Comparison of ENCODE assay signal across 8 mouse cellular contexts in genomic region chr8:79374410-79374809, GRCm38 (mm10). TPM values are rescaled to one million over a fixed set of nuclear protein-coding genes. Genes with fewer than 3 reads are reported as not detected.
DNase-seq lines count a peak whose midpoint lies in the region; ATAC-seq and TF ChIP-seq lines count a peak whose summit lies in the region.

No protein-coding gene starts in this region.

- no peak overlapping the region for H3K9ac ChIP-seq in limb, embryonic 15.5 days

- H3K9me3 ChIP-seq in limb, embryonic 15.5 days: no peaks in the 10 kb centered on the region

- ATAC-seq in limb, embryonic 15.5 days (ENCODE audit: insufficient number of reproducible peaks, low FRiP score, low TSS enrichment, low read depth): no peak

- peaks cover 21% of the 10 kb centered on the region for H3K4me1 ChIP-seq in kidney, adult 2 months (ENCODE audit: control insufficient read depth, insufficient read depth, low read length)
- H3K4me1 ChIP-seq in limb, embryonic 15.5 days: peaks cover 60% of the 10 kb centered on the region

- H3K4me3 ChIP-seq in kidney, adult 2 months (ENCODE audit: insufficient read depth, low read depth, low read length): no peak overlapping the region
- no peak overlapping the region for H3K4me3 ChIP-seq in limb, embryonic 15.5 days

- no peaks in the 10 kb centered on the region for H3K27me3 ChIP-seq in kidney, adult 2 months (replicated peaks; ENCODE audit: control insufficient read depth, insufficient read depth, low read length)
- no peaks in the 10 kb centered on the region for H3K27me3 ChIP-seq in limb, embryonic 15.5 days

- H3K36me3 ChIP-seq in kidney, adult 2 months (ENCODE audit: control insufficient read depth, insufficient read depth, low read length): no peaks in the 10 kb centered on the region
- peaks cover 30% of the 10 kb centered on the region for H3K36me3 ChIP-seq in limb, embryonic 15.5 days

- no peak overlapping the region; the same call in 1 of the 2 replicates for H3K27ac ChIP-seq in kidney, adult 2 months (ENCODE audit: insufficient read depth, low read depth, low read length)
- peak overlapping the region; percentile 23; the same call in 1 of the 2 replicates for H3K27ac ChIP-seq in limb, embryonic 15.5 days

- TF ChIP-seq POLR2A in kidney, adult 2 months (IDR thresholded peaks at IDR 0.05; ENCODE audit: low read depth, low read length): no peak

- DNase-seq in kidney, adult 2 months: peak; percentile 53
- no peak for DNase-seq in kidney, adult 11 months
- DNase-seq in T-cell, adult 2 months (ENCODE audit: low spot score): peak; percentile 11
- DNase-seq in cerebellum, postnatal 36 days: peak; percentile 22 to 39
- no peak for DNase-seq in embryo, embryonic 10.5 days (ENCODE audit: low spot score)
- DNase-seq in adrenal gland, postnatal 4 days (ENCODE audit: low spot score in 2 of 2): no peak
- no peak for DNase-seq in testis, postnatal 14 days (ENCODE audit: low spot score)

- TF ChIP-seq CTCF in kidney, adult 2 months (conservative IDR thresholded peaks at IDR 0.05; ENCODE audit: insufficient read depth, insufficient read length, low read depth, low read length): no peak

- H3K4me2 ChIP-seq in limb, embryonic 15.5 days: no peak overlapping the region

- 33% methylated on average over 5 of the region's 5 CpGs for WGBS in kidney, adult 2 months
- 35% methylated on average over 5 of the region's 5 CpGs for WGBS in limb, embryonic 15.5 days

RNA-seq across cellular contexts. Expression of gene Smad1, which starts 24.9 kb away (rescaled TPM):
- 20.8 and 21.7 TPM in 2 replicates for polyA plus RNA-seq in kidney, adult 2 months (2012; rRNA removed)
- polyA plus RNA-seq in limb, embryonic 15.5 days (2015; fragmentation: Nextera tagmentation; extraction: Ambion mirVana): 49.0 and 54.2 TPM in 2 replicates
- total RNA-seq in adrenal gland, postnatal 4 days (2021): 10 to 100 TPM; 48.6 to 54.4 TPM

Comparison
In these comparisons a context has a peak if more than half of its experiments do, and no peak if none do; other contexts are left out.
1. DNase-seq: peak in kidney, adult 2 months (single experiment), T-cell, adult 2 months (single experiment) and cerebellum, postnatal 36 days (2 of 2); none in kidney, adult 11 months (single experiment), embryo, embryonic 10.5 days (single experiment), adrenal gland, postnatal 4 days (0 of 2) and testis, postnatal 14 days (single experiment).